Mouse (Mus musculus) heart, adult 2 months (tissue): Measurements from ENCODE around the gene Serpinf1.

ENCODE experiments used
- CTCF ChIP-seq: fragments of 200-600 bp; IDR thresholded peaks from 2 replicates; pipeline ENCODE4 v1.8.1; 2022; ENCODE audit warnings: antibody characterized with exemption, mild to moderate bottlenecking, moderate library complexity
- EP300 ChIP-seq: fragments of 200-500 bp; IDR thresholded peaks from 2 replicates; pipeline ENCODE4 v1.6.1; 2011; ENCODE audit warnings: low read depth, low read length, control low read depth; ENCODE audit not compliant: insufficient read depth
- POLR2A ChIP-seq: fragments of 200-500 bp; IDR thresholded peaks from 2 replicates; pipeline ENCODE4 v1.6.1; 2011; ENCODE audit warnings: mild to moderate bottlenecking, low read depth, low read length, control low read depth; ENCODE audit not compliant: insufficient read depth

DNA sequence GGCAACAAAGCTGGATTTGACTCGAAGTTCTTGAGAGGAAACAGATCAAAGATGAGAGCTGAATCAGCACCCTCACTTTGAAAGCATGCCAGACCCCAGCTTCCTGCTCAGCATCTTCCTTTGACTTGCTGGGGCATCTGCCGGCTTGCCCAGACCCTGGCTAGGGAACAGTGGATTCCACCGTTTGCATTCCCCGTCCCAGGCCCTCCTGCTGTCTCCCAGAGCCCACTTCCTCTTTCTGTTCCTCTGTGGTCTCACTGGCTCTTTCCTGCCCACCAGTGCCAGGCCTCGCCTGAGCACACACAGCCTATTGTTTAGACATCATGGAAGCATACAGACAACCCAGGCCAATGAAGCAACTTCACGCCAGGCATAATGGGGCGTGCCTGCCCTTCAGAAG, 7.4 kb downstream of the Serpinf1 start:
- TF ChIP-seq POLR2A: no peak
- no peak for TF ChIP-seq CTCF
- TF ChIP-seq EP300: no peak
